Mouse (Mus musculus) liver, embryonic 12.5 days (tissue): ENCODE measurements at regions not wholly inside any gene's neighbourhood (a gene's known extent, or its start where the extent isn't known, plus 50 kb on each side); places are given as distances from the start of the nearest gene placed in this dataset.

Source experiments
- ATAC-seq: fragments of 200-750 bp; cut with Nextera tagmentation; 2 replicates; pipeline ENCODE4 v1.8.0; 2017; ENCODE audit warnings: moderate number of reproducible peaks, mild to moderate bottlenecking, moderate library complexity
- H3K27ac ChIP-seq: fragments of 300-500 bp; sonication (generic); 2 replicates; pipeline ENCODE4 v1.5.1; 2016; ENCODE audit warnings: mild to moderate bottlenecking
- H3K27me3 ChIP-seq: fragments of 300-500 bp; sonication (generic); replicated peaks from 2 replicates; pipeline ENCODE4 v1.6.1; 2016; ENCODE audit warnings: mild to moderate bottlenecking, moderate library complexity
- H3K36me3 ChIP-seq: fragments of 300-500 bp; sonication (generic); 2 replicates; pipeline ENCODE4 v1.6.1; 2016; ENCODE audit warnings: mild to moderate bottlenecking, moderate library complexity
- H3K4me1 ChIP-seq: fragments of 300-500 bp; sonication (generic); 2 replicates; pipeline ENCODE4 v1.6.1; 2016
- H3K4me2 ChIP-seq: fragments of 300-500 bp; sonication (generic); 2 replicates; pipeline ENCODE4 v1.6.1; 2016; ENCODE audit warnings: mild to moderate bottlenecking, moderate library complexity
- H3K4me3 ChIP-seq: fragments of 300-500 bp; sonication (generic); 2 replicates; pipeline ENCODE4 v1.5.1; 2016; ENCODE audit warnings: mild to moderate bottlenecking, moderate library complexity
- H3K9ac ChIP-seq: fragments of 300-500 bp; sonication (generic); 2 replicates; pipeline ENCODE4 v1.6.1; 2016; ENCODE audit warnings: mild to moderate bottlenecking, moderate library complexity
- H3K9me3 ChIP-seq: fragments of 300-500 bp; sonication (generic); replicated peaks from 2 replicates; pipeline ENCODE4 v1.6.1; 2016; ENCODE audit warnings: mild to moderate bottlenecking, moderate library complexity
- WGBS: fragments of 180-500 bp; shearing (Covaris S2); methylation state at CpG from one replicate; pipeline ENCODE4 v1.1.7; 2016; ENCODE audit not compliant: insufficient replicate concordance; 5-methylcytosine and 5-hydroxymethylcytosine counted together

GRCm38 (mm10) chr1:13467886-13468630 is 2054.2 kb downstream of the A830018L16Rik start:
- H3K4me2 ChIP-seq: no peak overlapping the region
- H3K4me3 ChIP-seq: no peak overlapping the region
- 41% methylated on average over 2 of the region's 2 CpGs for WGBS
- no peaks in the 10 kb centered on the region for H3K36me3 ChIP-seq
- H3K9me3 ChIP-seq: no peaks in the 10 kb centered on the region
- no peaks in the 10 kb centered on the region for H3K27me3 ChIP-seq
- H3K4me1 ChIP-seq: no peaks in the 10 kb centered on the region
- no peak for ATAC-seq
- no peak overlapping the region for H3K9ac ChIP-seq
- H3K27ac ChIP-seq: no peak overlapping the region

GRCm38 (mm10) chr1:13494727-13495404 is 2081.0 kb downstream of the A830018L16Rik start:
- Histone ChIP-seq H3K36me3 (no peaks in the 10 kb centered on the region), H3K4me3 (no peak overlapping the region), H3K9me3 (no peaks in the 10 kb centered on the region), H3K9ac (no peak overlapping the region), H3K27ac (no peak overlapping the region), H3K4me2 (peak overlapping the region; percentile 28), H3K27me3 (peaks cover 8% of the 10 kb centered on the region), H3K4me1 (no peaks in the 10 kb centered on the region)
- no peak for ATAC-seq
- WGBS: 21% methylated on average over 16 of the region's 16 CpGs

GRCm38 (mm10) chr1:13496386-13496785 is 2082.5 kb downstream of the A830018L16Rik start:
- Histone ChIP-seq H3K4me3 (no peak overlapping the region), H3K27me3 (peaks cover 8% of the 10 kb centered on the region), H3K4me1 (no peaks in the 10 kb centered on the region), H3K36me3 (no peaks in the 10 kb centered on the region), H3K9me3 (no peaks in the 10 kb centered on the region), H3K9ac (no peak overlapping the region), H3K27ac (no peak overlapping the region), H3K4me2 (no peak overlapping the region)
- ATAC-seq: no peak
- WGBS: 7% methylated on average over 2 of the region's 2 CpGs

GRCm38 (mm10) chr1:13500456-13500855 is 2086.6 kb downstream of the A830018L16Rik start:
- 24% methylated on average over 5 of the region's 5 CpGs for WGBS
- no peaks in the 10 kb centered on the region for H3K4me1 ChIP-seq
- no peak overlapping the region for H3K9ac ChIP-seq
- H3K27ac ChIP-seq: no peak overlapping the region
- H3K27me3 ChIP-seq: no peaks in the 10 kb centered on the region; the same call in 1 of the 2 replicates
- H3K9me3 ChIP-seq: no peaks in the 10 kb centered on the region
- no peak overlapping the region for H3K4me2 ChIP-seq
- H3K4me3 ChIP-seq: no peak overlapping the region
- H3K36me3 ChIP-seq: no peaks in the 10 kb centered on the region
- ATAC-seq: no peak

GRCm38 (mm10) chr1:13501938-13502337 is 2088.0 kb downstream of the A830018L16Rik start:
- no peaks in the 10 kb centered on the region for H3K4me1 ChIP-seq
- no peak overlapping the region for H3K4me2 ChIP-seq
- H3K27me3 ChIP-seq: no peaks in the 10 kb centered on the region
- no peaks in the 10 kb centered on the region for H3K9me3 ChIP-seq
- H3K9ac ChIP-seq: no peak overlapping the region
- no peak overlapping the region for H3K27ac ChIP-seq
- H3K4me3 ChIP-seq: no peak overlapping the region
- H3K36me3 ChIP-seq: no peaks in the 10 kb centered on the region
- ATAC-seq: no peak
- 51% methylated on average over 4 of the region's 4 CpGs for WGBS

GRCm38 (mm10) chr1:13513761-13514160 is 2099.9 kb downstream of the A830018L16Rik start:
- H3K27me3 ChIP-seq: no peaks in the 10 kb centered on the region
- no peak overlapping the region for H3K9ac ChIP-seq
- H3K4me2 ChIP-seq: peak overlapping the region; percentile 40
- 41% methylated on average over 11 of the region's 11 CpGs for WGBS
- no peaks in the 10 kb centered on the region for H3K4me1 ChIP-seq
- H3K27ac ChIP-seq: no peak overlapping the region
- no peaks in the 10 kb centered on the region for H3K36me3 ChIP-seq
- H3K4me3 ChIP-seq: peak overlapping the region; percentile 1; the same call in 1 of the 2 replicates
- ATAC-seq: no peak
- peaks cover 11% of the 10 kb centered on the region; the same call in 1 of the 2 replicates for H3K9me3 ChIP-seq
